Mouse (Mus musculus): ENCODE results near the gene Enpep. TPM values are rescaled to one million over a fixed set of nuclear protein-coding genes. Genes with fewer than 3 reads are reported as not detected.

Enpep gene
- total and polyA plus RNA-seq, 3 experiments = 0.10 TPM; not detected in 2

- dilution Hi-C loops (cut with MboI; ENCODE audit: extremely low pct_ligation_motif_present, extremely low pct_unique_long_range_greater_than_20kb, low sequenced_read_pairs) (no loop called here), in situ Hi-C loops (cut with MboI; ENCODE audit: low pct_ligation_motif_present, low pct_unique_long_range_greater_than_20kb, low sequenced_read_pairs) (no loop called here)
- H3K4me1 ChIP-seq (ENCODE audit: control insufficient read depth in 1 of 2, insufficient read depth in 2 of 2) = 0 out of 4 replicates have a peak, but pooled peaks cover 0 to 2% of the 10 kb centered on the region in 2 experiments
- H3K9ac ChIP-seq (ENCODE audit: insufficient read depth, low read depth) = no peak overlapping the region
- no peaks in the 10 kb centered on the region for H3K36me3 ChIP-seq (replicated peaks in 1 of 2; ENCODE audit: control insufficient read depth in 1 of 2, insufficient read depth in 1 of 2, low read length in 1 of 2)
- H3K27me3 ChIP-seq (replicated peaks) = no peaks in the 10 kb centered on the region
- TF ChIP-seq BHLHE40 (IDR thresholded peaks at IDR 0.05; ENCODE audit: low read depth, low read length) = no peak
- TF ChIP-seq CHD2 (IDR thresholded peaks at IDR 0.05; ENCODE audit: low read length) = no peak
- no peak for TF ChIP-seq ELF1 (IDR thresholded peaks at IDR 0.05; ENCODE audit: low read depth, low read length)
- H3K27ac ChIP-seq (ENCODE audit: insufficient read depth, low read depth) = no peak overlapping the region
- H3K4me3 ChIP-seq (replicated peaks in 1 of 3; ENCODE audit: low read depth in 2 of 3, low read length in 2 of 3, poor library complexity in 1 of 3) = no peak overlapping the region
- H3K9me3 ChIP-seq (replicated peaks; ENCODE audit: low read length) = no peaks in the 10 kb centered on the region
- no peak for DNase-seq (ENCODE audit: extremely low read depth)
- no peak overlapping the region for H3K4me2 ChIP-seq (ENCODE audit: insufficient read depth, low read depth, poor library complexity, severe bottlenecking)
- no peaks in the 10 kb centered on the region for H3K79me2 ChIP-seq (replicated peaks; ENCODE audit: control insufficient read depth, extremely low read depth, insufficient read depth, poor library complexity, severe bottlenecking)
These were observed 378 bp downstream of the Enpep start for GRCm38 (mm10) chr3:129332142-129332541.

GRCm38 (mm10) chr3:129331427-129331826, 1.1 kb downstream of the Enpep start:
- Histone ChIP-seq H3K4me2 (ENCODE audit: insufficient read depth, low read depth, poor library complexity, severe bottlenecking) (no peak overlapping the region), H3K9me3 (replicated peaks; ENCODE audit: low read length) (no peaks in the 10 kb centered on the region), H3K36me3 (replicated peaks in 1 of 2; ENCODE audit: control insufficient read depth in 1 of 2, insufficient read depth in 1 of 2, low read length in 1 of 2) (no peaks in the 10 kb centered on the region), H3K9ac (ENCODE audit: insufficient read depth, low read depth) (no peak overlapping the region), H3K27ac (ENCODE audit: insufficient read depth, low read depth) (no peak overlapping the region), H3K4me3 (replicated peaks in 1 of 3; ENCODE audit: low read depth in 2 of 3, low read length in 2 of 3, poor library complexity in 1 of 3) (no peak overlapping the region), H3K4me1 (ENCODE audit: control insufficient read depth in 1 of 2, insufficient read depth in 2 of 2) (0 out of 4 replicates have a peak, but pooled peaks cover 0 to 2% of the 10 kb centered on the region in 2 experiments), H3K27me3 (replicated peaks) (no peaks in the 10 kb centered on the region), H3K79me2 (replicated peaks; ENCODE audit: control insufficient read depth, extremely low read depth, insufficient read depth, poor library complexity, severe bottlenecking) (no peaks in the 10 kb centered on the region)
- TF ChIP-seq MAX (IDR thresholded peaks at IDR 0.05; ENCODE audit: low read length) (no peak), MAZ (IDR thresholded peaks at IDR 0.05; ENCODE audit: low read depth, low read length) (no peak), UBTF (IDR thresholded peaks at IDR 0.05; ENCODE audit: low read depth, low read length) (no peak), MEF2A (IDR thresholded peaks at IDR 0.05; ENCODE audit: borderline replicate concordance, low read depth, low read length) (no peak), JUN (IDR thresholded peaks at IDR 0.05; ENCODE audit: insufficient read depth, low read depth, low read length) (no peak), USF1 (IDR thresholded peaks at IDR 0.05; ENCODE audit: low read depth, low read length) (no peak), ZMIZ1 (IDR thresholded peaks at IDR 0.05; ENCODE audit: low read depth, low read length) (no peak), ZKSCAN1 (IDR thresholded peaks at IDR 0.05; ENCODE audit: borderline replicate concordance, low read depth, low read length) (no peak), ZC3H11A (IDR thresholded peaks at IDR 0.05; ENCODE audit: low read depth, low read length) (no peak)
- in situ Hi-C loops (cut with MboI; ENCODE audit: low pct_ligation_motif_present, low pct_unique_long_range_greater_than_20kb, low sequenced_read_pairs) (no loop called here), dilution Hi-C loops (cut with MboI; ENCODE audit: extremely low pct_ligation_motif_present, extremely low pct_unique_long_range_greater_than_20kb, low sequenced_read_pairs) (no loop called here)
- DNase-seq (ENCODE audit: extremely low read depth) = no peak

GRCm38 (mm10) chr3:129328056-129328455, 4.5 kb downstream of the Enpep start:
- H3K4me3 ChIP-seq (replicated peaks in 1 of 3; ENCODE audit: low read depth in 2 of 3, low read length in 2 of 3, poor library complexity in 1 of 3) = no peak overlapping the region
- H3K36me3 ChIP-seq (replicated peaks in 1 of 2; ENCODE audit: control insufficient read depth in 1 of 2, insufficient read depth in 1 of 2, low read length in 1 of 2) = no peaks in the 10 kb centered on the region
- no peak for DNase-seq (ENCODE audit: extremely low read depth)
- no peak overlapping the region for H3K9ac ChIP-seq (ENCODE audit: insufficient read depth, low read depth)
- H3K79me2 ChIP-seq (replicated peaks; ENCODE audit: control insufficient read depth, extremely low read depth, insufficient read depth, poor library complexity, severe bottlenecking) = no peaks in the 10 kb centered on the region
- dilution Hi-C loops (cut with MboI; ENCODE audit: extremely low pct_ligation_motif_present, extremely low pct_unique_long_range_greater_than_20kb, low sequenced_read_pairs) (no loop called here), in situ Hi-C loops (cut with MboI; ENCODE audit: low pct_ligation_motif_present, low pct_unique_long_range_greater_than_20kb, low sequenced_read_pairs) (no loop called here)
- H3K27ac ChIP-seq (ENCODE audit: insufficient read depth, low read depth) = no peak overlapping the region
- TF ChIP-seq EP300 (IDR thresholded peaks at IDR 0.05; ENCODE audit: low read length) (no peak), TBP (conservative IDR thresholded peaks at IDR 0.05; ENCODE audit: low read depth, low read length) (no peak), BHLHE40 (IDR thresholded peaks at IDR 0.05; ENCODE audit: low read depth, low read length) (no peak)
- H3K4me1 ChIP-seq (ENCODE audit: control insufficient read depth in 1 of 2, insufficient read depth in 2 of 2) = peaks cover 2 to 4% of the 10 kb centered on the region in 2 experiments; a peak in 1 of 4 replicates
- H3K27me3 ChIP-seq (replicated peaks) = no peaks in the 10 kb centered on the region
- no peaks in the 10 kb centered on the region for H3K9me3 ChIP-seq (replicated peaks; ENCODE audit: low read length)
- H3K4me2 ChIP-seq (ENCODE audit: insufficient read depth, low read depth, poor library complexity, severe bottlenecking) = no peak overlapping the region
